Mouse (Mus musculus) liver, embryonic 16.5 days (tissue): ENCODE results near the gene Hcrtr1. TPM values are rescaled to one million over a fixed set of nuclear protein-coding genes. Genes with fewer than 3 reads are reported as not detected.

Experiments
- ATAC-seq: fragments of 200-750 bp; cut with Nextera tagmentation; 2 replicates; pipeline ENCODE4 v1.8.0; 2017; ENCODE audit warnings: low read depth, mild to moderate bottlenecking, moderate number of reproducible peaks, moderate library complexity
- H3K27ac ChIP-seq: fragments of 300-500 bp; sonication (generic); 2 replicates; pipeline ENCODE4 v1.5.1; 2014; ENCODE audit warnings: mild to moderate bottlenecking, low read length
- H3K27me3 ChIP-seq: fragments of 300-500 bp; sonication (generic); 2 replicates; pipeline ENCODE4 v1.6.1; 2014; ENCODE audit warnings: low read depth, low read length, mixed read lengths; ENCODE audit not compliant: control insufficient read depth, insufficient read depth
- H3K36me3 ChIP-seq: fragments of 300-500 bp; sonication (generic); 2 replicates; pipeline ENCODE4 v1.6.1; 2014; ENCODE audit warnings: mild to moderate bottlenecking; ENCODE audit not compliant: control insufficient read depth, insufficient read depth
- H3K4me1 ChIP-seq: fragments of 300-500 bp; sonication (generic); 2 replicates; pipeline ENCODE4 v1.6.1; 2014; ENCODE audit warnings: low read depth, low read length, mixed read lengths; ENCODE audit not compliant: control insufficient read depth
- H3K4me2 ChIP-seq: fragments of 300-500 bp; sonication (generic); 2 replicates; pipeline ENCODE4 v1.6.1; 2014; ENCODE audit warnings: low read depth, low read length, mixed read lengths
- H3K4me3 ChIP-seq: fragments of 300-500 bp; sonication (generic); 2 replicates; pipeline ENCODE4 v1.5.1; 2014; ENCODE audit warnings: low read depth, mild to moderate bottlenecking, low read length
- H3K9ac ChIP-seq: fragments of 300-500 bp; sonication (generic); 2 replicates; pipeline ENCODE4 v1.6.1; 2014; ENCODE audit warnings: low read depth, low read length
- H3K9me3 ChIP-seq: fragments of 300-500 bp; sonication (generic); replicated peaks from 2 replicates; pipeline ENCODE4 v1.6.1; 2016; ENCODE audit warnings: low read length; ENCODE audit not compliant: control insufficient read depth
- WGBS: fragments of 180-500 bp; shearing (Covaris S2); extraction: QIAGEN DNeasy Blood & Tissue Kit; methylation state at CpG from one replicate; pipeline ENCODE4 v1.1.7; 2014; ENCODE audit not compliant: insufficient replicate concordance; 5-methylcytosine and 5-hydroxymethylcytosine counted together
- polyA plus RNA-seq: library from polyadenylated mRNA; unstranded; fragments of >200 nt; fragmentation: Nextera tagmentation; extraction: Ambion mirVana; gene quantifications from 2 replicates; pipeline ENCODE4 v1.2.1, GENCODE M21; 2015

The Hcrtr1 gene
- polyA plus RNA-seq, 1 experiment from 2014 or later: 0.06 TPM

DNA sequence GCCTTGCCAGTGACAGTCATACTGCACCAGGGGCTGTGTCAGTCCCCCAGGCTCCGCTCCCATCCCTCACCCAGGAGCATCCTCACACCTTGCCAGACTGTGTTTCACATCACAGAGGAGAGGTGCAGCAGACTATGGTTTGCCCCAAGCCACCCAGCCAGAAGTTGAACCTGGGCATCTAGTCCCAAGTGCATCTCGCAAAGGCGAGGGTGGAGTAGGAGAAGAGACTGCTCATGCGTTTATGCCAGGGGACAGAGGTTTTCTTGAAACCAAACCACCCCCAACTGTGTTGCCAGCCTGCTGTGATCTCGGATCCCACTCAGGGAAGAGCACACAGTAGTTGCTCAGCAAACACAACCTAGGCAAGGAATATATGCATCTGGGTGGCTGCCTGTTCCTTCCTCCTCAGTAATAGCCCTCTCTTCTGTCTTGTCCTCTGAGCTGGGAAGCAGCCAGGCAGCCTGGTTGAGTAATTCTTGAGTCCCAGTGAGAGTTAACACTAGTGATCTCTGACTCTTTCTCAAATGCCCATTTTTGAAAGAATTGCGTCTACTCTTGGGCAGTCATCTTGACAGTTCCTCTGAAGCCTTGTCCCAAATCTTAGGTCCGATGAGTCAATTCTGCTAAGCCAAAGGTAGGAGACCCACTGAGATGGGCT, 7.6 kb downstream of the Hcrtr1 start:
- Histone ChIP-seq H3K4me3 (no peak overlapping the region), H3K4me2 (no peak overlapping the region), H3K9me3 (no peaks in the 10 kb centered on the region), H3K27me3 (no peaks in the 10 kb centered on the region), H3K36me3 (peaks cover 7% of the 10 kb centered on the region; the same call in 1 of the 2 replicates), H3K27ac (no peak overlapping the region), H3K4me1 (peaks cover 3% of the 10 kb centered on the region; the same call in 1 of the 2 replicates), H3K9ac (no peak overlapping the region)
- ATAC-seq: no peak
- WGBS: 67% methylated on average over 7 of the region's 7 CpGs

DNA sequence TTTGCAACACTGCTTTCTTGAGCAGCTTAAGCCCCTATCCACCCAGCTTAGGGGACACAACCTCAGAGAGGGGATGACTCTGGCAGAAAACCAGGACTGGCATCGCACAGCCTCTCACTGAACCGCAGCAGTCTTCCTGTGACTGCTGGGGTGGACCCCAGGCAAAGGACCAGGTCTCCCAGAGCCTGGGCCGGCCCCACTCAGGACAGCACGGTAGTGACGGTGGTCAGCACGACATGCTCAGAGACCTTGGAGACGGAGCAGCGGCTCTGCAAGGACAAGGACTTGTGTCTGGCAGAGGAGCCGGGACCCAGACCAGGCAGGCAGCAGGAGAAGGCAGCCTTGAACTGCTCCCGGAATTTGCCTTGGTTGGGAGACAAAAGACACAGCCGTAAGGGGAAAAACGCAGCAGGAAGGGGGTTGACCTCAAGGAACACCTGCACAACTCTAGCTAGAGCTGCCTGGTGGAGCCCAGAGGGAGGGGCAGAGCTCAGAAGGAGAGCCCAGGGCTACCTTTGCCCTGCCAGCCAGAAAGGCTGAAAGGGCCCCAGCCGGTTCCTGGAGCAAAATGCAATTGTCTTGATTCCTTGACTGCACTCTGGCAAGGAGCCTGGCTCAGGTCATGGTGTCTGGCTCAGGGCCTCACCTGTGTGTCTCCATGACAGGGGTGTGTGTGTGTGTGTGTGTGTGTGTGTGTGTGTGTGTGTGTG, 8.4 kb downstream of the Hcrtr1 start:
- Histone ChIP-seq H3K9ac (no peak overlapping the region), H3K36me3 (peaks cover 8% of the 10 kb centered on the region), H3K27me3 (no peaks in the 10 kb centered on the region), H3K27ac (no peak overlapping the region), H3K4me3 (no peak overlapping the region), H3K4me2 (no peak overlapping the region), H3K4me1 (peaks cover 3% of the 10 kb centered on the region; the same call in 1 of the 2 replicates), H3K9me3 (no peaks in the 10 kb centered on the region)
- 57% methylated on average over 13 of the region's 13 CpGs for WGBS
- no peak for ATAC-seq

DNA sequence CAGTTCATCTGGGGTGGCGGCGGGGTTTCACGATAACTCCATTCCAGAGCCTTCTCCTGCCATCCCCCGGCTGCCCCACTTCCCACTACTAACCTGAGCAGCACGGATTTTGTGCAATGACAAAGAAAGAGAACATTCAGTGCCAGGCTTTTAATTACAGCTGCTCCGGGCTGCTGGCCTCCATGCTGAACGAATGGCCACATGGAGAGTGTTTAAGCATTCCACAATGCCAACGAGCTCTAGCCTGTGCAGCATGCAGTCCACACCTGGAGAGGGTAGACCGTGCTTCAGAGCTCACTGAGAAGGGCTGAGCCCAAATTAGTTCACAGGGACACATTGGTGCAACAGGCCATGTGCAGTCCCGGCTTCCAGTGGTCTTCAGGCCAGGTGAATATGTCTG, 9.1 kb downstream of the Hcrtr1 start:
- Histone ChIP-seq H3K27ac (no peak overlapping the region), H3K9ac (no peak overlapping the region), H3K4me1 (peaks cover 3% of the 10 kb centered on the region; the same call in 1 of the 2 replicates), H3K36me3 (peaks cover 15% of the 10 kb centered on the region), H3K4me3 (no peak overlapping the region), H3K27me3 (no peaks in the 10 kb centered on the region), H3K9me3 (no peaks in the 10 kb centered on the region), H3K4me2 (no peak overlapping the region)
- ATAC-seq: no peak
- 71% methylated on average over 10 of the region's 10 CpGs for WGBS

GRCm38 (mm10) chr4:130128907-130129306, 10.3 kb downstream of the Hcrtr1 start:
- Histone ChIP-seq H3K9ac (no peak overlapping the region), H3K27ac (no peak overlapping the region), H3K4me3 (no peak overlapping the region), H3K4me1 (peaks cover 3% of the 10 kb centered on the region; the same call in 1 of the 2 replicates), H3K9me3 (no peaks in the 10 kb centered on the region), H3K27me3 (no peaks in the 10 kb centered on the region), H3K36me3 (peaks cover 24% of the 10 kb centered on the region), H3K4me2 (no peak overlapping the region)
- 34% methylated on average over 5 of the region's 5 CpGs for WGBS
- ATAC-seq: no peak

DNA sequence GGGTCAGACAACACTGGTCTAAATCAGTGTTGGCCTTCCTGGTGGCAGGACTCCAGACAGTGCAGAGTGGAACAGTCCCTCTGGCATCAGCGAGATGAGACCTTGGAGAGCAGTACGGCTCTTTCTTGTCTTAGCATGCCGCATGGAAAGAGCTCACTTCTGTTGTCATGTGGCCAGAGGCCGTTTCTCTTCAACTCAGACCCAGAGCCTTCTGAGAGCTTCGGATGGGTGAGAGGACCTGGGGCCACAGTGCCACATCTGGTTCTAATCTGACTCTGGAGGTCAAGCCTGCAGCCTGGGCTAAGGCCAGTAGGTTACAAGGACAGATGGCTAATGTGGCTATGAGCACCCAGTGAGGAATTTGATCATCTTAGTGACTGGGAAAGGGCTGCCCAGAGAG, 13.2 kb downstream of the Hcrtr1 start:
- 83% methylated on average over 5 of the region's 5 CpGs for WGBS
- no peak for ATAC-seq
- Histone ChIP-seq H3K27me3 (no peaks in the 10 kb centered on the region), H3K27ac (no peak overlapping the region), H3K9ac (no peak overlapping the region), H3K4me3 (no peak overlapping the region), H3K4me1 (peaks cover 3% of the 10 kb centered on the region; the same call in 1 of the 2 replicates), H3K9me3 (no peaks in the 10 kb centered on the region), H3K36me3 (peaks cover 29% of the 10 kb centered on the region), H3K4me2 (no peak overlapping the region)

DNA sequence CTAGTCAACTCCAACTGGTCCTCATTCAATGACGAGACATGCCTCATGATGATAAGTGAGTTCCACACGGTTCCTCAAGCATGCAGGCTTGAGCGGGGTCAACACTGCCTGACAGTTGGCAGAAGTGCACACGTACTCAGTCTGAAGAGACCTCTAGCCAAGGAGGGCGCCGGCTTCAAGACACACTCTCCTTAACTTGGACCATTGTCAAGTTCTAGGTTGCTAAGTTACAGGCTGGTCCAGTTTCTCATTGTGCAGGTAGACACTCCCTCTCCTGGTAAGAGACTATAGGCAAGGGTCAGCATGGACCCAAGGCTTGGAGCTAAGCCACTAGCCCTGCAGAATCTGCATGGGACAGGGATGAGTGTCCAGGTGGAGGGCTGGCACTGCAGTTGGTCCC, 14.0 kb downstream of the Hcrtr1 start:
- peaks cover 29% of the 10 kb centered on the region for H3K36me3 ChIP-seq
- H3K27ac ChIP-seq: no peak overlapping the region
- H3K27me3 ChIP-seq: no peaks in the 10 kb centered on the region
- H3K4me1 ChIP-seq: peaks cover 3% of the 10 kb centered on the region; the same call in 1 of the 2 replicates
- no peak overlapping the region for H3K4me3 ChIP-seq
- no peaks in the 10 kb centered on the region for H3K9me3 ChIP-seq
- no peak overlapping the region for H3K4me2 ChIP-seq
- ATAC-seq: no peak
- WGBS: 80% methylated on average over 6 of the region's 6 CpGs
- H3K9ac ChIP-seq: no peak overlapping the region

- Histone ChIP-seq H3K9ac (no peak overlapping the region), H3K27ac (no peak overlapping the region), H3K4me1 (peaks cover 3% of the 10 kb centered on the region; the same call in 1 of the 2 replicates), H3K27me3 (no peaks in the 10 kb centered on the region), H3K9me3 (no peaks in the 10 kb centered on the region), H3K4me2 (no peak overlapping the region), H3K36me3 (peaks cover 29% of the 10 kb centered on the region), H3K4me3 (no peak overlapping the region)
- ATAC-seq: no peak
- 86% methylated on average over 4 of the region's 4 CpGs for WGBS
Observed at GRCm38 (mm10) chr4:130124110-130124509, 15.0 kb downstream of the Hcrtr1 start.

DNA sequence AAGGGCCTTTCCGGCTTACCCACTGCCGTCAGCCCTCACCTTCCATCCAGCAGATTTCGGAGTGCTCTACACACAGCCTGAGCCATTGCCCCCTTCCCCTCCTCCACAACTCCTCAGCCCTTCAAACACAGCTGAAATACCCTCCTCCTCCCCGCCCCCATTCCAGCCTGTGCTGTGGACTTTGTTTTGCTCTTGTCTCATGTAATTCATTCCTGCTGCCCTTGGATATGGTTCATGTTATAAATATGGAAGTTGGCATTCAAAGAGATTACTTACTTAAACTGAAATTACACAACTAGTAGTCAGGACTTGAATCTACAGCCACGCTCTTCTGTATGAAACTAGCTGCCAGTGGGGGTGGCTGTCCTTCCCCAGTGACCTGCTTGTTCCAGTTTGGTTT, 16.1 kb downstream of the Hcrtr1 start:
- H3K9ac ChIP-seq: no peak overlapping the region
- H3K4me2 ChIP-seq: no peak overlapping the region
- 85% methylated on average over 5 of the region's 5 CpGs for WGBS
- no peaks in the 10 kb centered on the region for H3K27me3 ChIP-seq
- H3K9me3 ChIP-seq: no peaks in the 10 kb centered on the region
- no peak overlapping the region for H3K4me3 ChIP-seq
- H3K27ac ChIP-seq: no peak overlapping the region
- no peaks in the 10 kb centered on the region for H3K4me1 ChIP-seq
- no peak for ATAC-seq
- H3K36me3 ChIP-seq: peaks cover 29% of the 10 kb centered on the region

GRCm38 (mm10) chr4:130121560-130121959, 17.6 kb downstream of the Hcrtr1 start:
- Histone ChIP-seq H3K4me3 (no peak overlapping the region), H3K36me3 (peaks cover 22% of the 10 kb centered on the region), H3K9me3 (no peaks in the 10 kb centered on the region), H3K27ac (no peak overlapping the region), H3K4me1 (no peaks in the 10 kb centered on the region), H3K27me3 (no peaks in the 10 kb centered on the region), H3K9ac (no peak overlapping the region), H3K4me2 (no peak overlapping the region)
- WGBS: 83% methylated on average over 8 of the region's 8 CpGs
- no peak for ATAC-seq
